Mouse (Mus musculus): Measurements from ENCODE around the gene Tcf7l2. TPM values are rescaled to one million over a fixed set of nuclear protein-coding genes. Genes with fewer than 3 reads are reported as not detected.
A peak's percentile ranks its signal among the peaks of the same experiment; 100 is the strongest.

Tcf7l2 gene
- polyA plus RNA-seq, 2 experiments, result 7.8 to 18.4 TPM

GRCm38 (mm10) chr19:55712678-55713077, 28.9 kb upstream of the Tcf7l2 start:
- no peaks in the 10 kb centered on the region; the same call in 1 of the 2 replicates for H3K27me3 ChIP-seq (ENCODE audit: control insufficient read depth, insufficient read depth, low read length)
- 0 out of 4 replicates have a peak, but pooled peaks cover 0 to 3% of the 10 kb centered on the region in 2 experiments for H3K4me1 ChIP-seq (replicated peaks; ENCODE audit: control insufficient read depth in 2 of 2, insufficient read depth in 2 of 2, low read length in 1 of 2)
- no peak for DNase-seq (ENCODE audit: low read depth in 3 of 3, low spot score in 3 of 3)
- no peaks in the 10 kb centered on the region for H3K9me3 ChIP-seq (ENCODE audit: control insufficient read depth, low read length)
- no peak overlapping the region for H3K4me3 ChIP-seq (ENCODE audit: insufficient read depth in 1 of 2, low read depth in 2 of 2, low read length in 2 of 2)
- ATAC-seq (ENCODE audit: insufficient read depth), result no peak
- H3K27ac ChIP-seq, result no peak overlapping the region
- no peaks in the 10 kb centered on the region for H3K36me3 ChIP-seq (replicated peaks; ENCODE audit: control insufficient read depth, insufficient read depth, low read depth)
- 72% methylated on average over 2 of the region's 2 CpGs for WGBS (ENCODE audit: insufficient replicate concordance)
- TF ChIP-seq CTCF (IDR thresholded peaks at IDR 0.05; ENCODE audit: low read depth) (no peak), EP300 (IDR thresholded peaks at IDR 0.05; ENCODE audit: low read depth) (no peak)
- no peak overlapping the region for H3K4me2 ChIP-seq (ENCODE audit: low read depth)
- H3K9ac ChIP-seq (replicated peaks), result no peak overlapping the region

- TF ChIP-seq CTCF (IDR thresholded peaks at IDR 0.05; ENCODE audit: low read depth), result no peak
- TF ChIP-seq EP300 (IDR thresholded peaks at IDR 0.05; ENCODE audit: low read depth), result no peak
These were observed 27.6 kb upstream of the Tcf7l2 start for GRCm38 (mm10) chr19:55714015-55714414.

GRCm38 (mm10) chr19:55714665-55715064, 27.0 kb upstream of the Tcf7l2 start:
- no peaks in the 10 kb centered on the region; the same call in 1 of the 2 replicates for H3K27me3 ChIP-seq (ENCODE audit: control insufficient read depth, insufficient read depth, low read length)
- no peaks in the 10 kb centered on the region for H3K9me3 ChIP-seq (ENCODE audit: control insufficient read depth, low read length)
- 0 out of 4 replicates have a peak, but pooled peaks cover 0 to 3% of the 10 kb centered on the region in 2 experiments for H3K4me1 ChIP-seq (replicated peaks; ENCODE audit: control insufficient read depth in 2 of 2, insufficient read depth in 2 of 2, low read length in 1 of 2)
- H3K36me3 ChIP-seq (replicated peaks; ENCODE audit: control insufficient read depth, insufficient read depth, low read depth), result no peaks in the 10 kb centered on the region
- TF ChIP-seq EP300 (IDR thresholded peaks at IDR 0.05; ENCODE audit: low read depth), result no peak
- TF ChIP-seq CTCF (IDR thresholded peaks at IDR 0.05; ENCODE audit: low read depth), result no peak
- no peak overlapping the region for H3K4me3 ChIP-seq (ENCODE audit: insufficient read depth in 1 of 2, low read depth in 2 of 2, low read length in 2 of 2)
- WGBS (ENCODE audit: insufficient replicate concordance), result 48% methylated on average over 3 of the region's 3 CpGs
- ATAC-seq (ENCODE audit: insufficient read depth) (no peak), DNase-seq (ENCODE audit: low read depth in 3 of 3, low spot score in 3 of 3) (no peak)
- no peak overlapping the region for H3K9ac ChIP-seq (replicated peaks)
- no peak overlapping the region for H3K4me2 ChIP-seq (ENCODE audit: low read depth)
- no peak overlapping the region for H3K27ac ChIP-seq

More at GRCm38 (mm10) chr19:55714015-55714414, 27.6 kb upstream of the Tcf7l2 start:
- no peaks in the 10 kb centered on the region; the same call in 1 of the 2 replicates for H3K27me3 ChIP-seq (ENCODE audit: control insufficient read depth, insufficient read depth, low read length)
- no peak for ATAC-seq (ENCODE audit: insufficient read depth)
- DNase-seq (ENCODE audit: low read depth in 3 of 3, low spot score in 3 of 3), result peak in 1 of 3 experiments; percentile 11
- H3K4me1 ChIP-seq (replicated peaks; ENCODE audit: control insufficient read depth in 2 of 2, insufficient read depth in 2 of 2, low read length in 1 of 2), result 0 out of 4 replicates have a peak, but pooled peaks cover 0 to 3% of the 10 kb centered on the region in 2 experiments
- WGBS (ENCODE audit: insufficient replicate concordance), result 22% methylated on average over 4 of the region's 4 CpGs
- no peaks in the 10 kb centered on the region for H3K9me3 ChIP-seq (ENCODE audit: control insufficient read depth, low read length)
- no peak overlapping the region for H3K27ac ChIP-seq
- no peak overlapping the region for H3K4me2 ChIP-seq (ENCODE audit: low read depth)
- no peaks in the 10 kb centered on the region for H3K36me3 ChIP-seq (replicated peaks; ENCODE audit: control insufficient read depth, insufficient read depth, low read depth)
- no peak overlapping the region for H3K9ac ChIP-seq (replicated peaks)
- H3K4me3 ChIP-seq (ENCODE audit: insufficient read depth in 1 of 2, low read depth in 2 of 2, low read length in 2 of 2), result no peak overlapping the region

- ATAC-seq (ENCODE audit: insufficient read depth) (no peak), DNase-seq (ENCODE audit: low read depth in 3 of 3, low spot score in 3 of 3) (no peak)
- Histone ChIP-seq H3K4me3 (ENCODE audit: insufficient read depth in 1 of 2, low read depth in 2 of 2, low read length in 2 of 2) (no peak overlapping the region), H3K4me2 (ENCODE audit: low read depth) (no peak overlapping the region), H3K27ac (no peak overlapping the region), H3K9me3 (ENCODE audit: control insufficient read depth, low read length) (no peaks in the 10 kb centered on the region), H3K27me3 (ENCODE audit: control insufficient read depth, insufficient read depth, low read length) (no peaks in the 10 kb centered on the region), H3K4me1 (replicated peaks; ENCODE audit: control insufficient read depth in 2 of 2, insufficient read depth in 2 of 2, low read length in 1 of 2) (0 out of 4 replicates have a peak, but pooled peaks cover 0 to 3% of the 10 kb centered on the region in 2 experiments), H3K36me3 (replicated peaks; ENCODE audit: control insufficient read depth, insufficient read depth, low read depth) (no peaks in the 10 kb centered on the region), H3K9ac (replicated peaks) (no peak overlapping the region)
- TF ChIP-seq EP300 (IDR thresholded peaks at IDR 0.05; ENCODE audit: low read depth) (no peak), CTCF (IDR thresholded peaks at IDR 0.05; ENCODE audit: low read depth) (no peak)
- 51% methylated on average over 6 of the region's 6 CpGs for WGBS (ENCODE audit: insufficient replicate concordance)
These were observed 22.5 kb upstream of the Tcf7l2 start for GRCm38 (mm10) chr19:55719083-55719482.

GRCm38 (mm10) chr19:55719524-55720408, 21.9 kb upstream of the Tcf7l2 start:
- no peak overlapping the region for H3K9ac ChIP-seq (replicated peaks)
- no peaks in the 10 kb centered on the region for H3K27me3 ChIP-seq (ENCODE audit: control insufficient read depth, insufficient read depth, low read length)
- H3K4me3 ChIP-seq (ENCODE audit: insufficient read depth in 1 of 2, low read depth in 2 of 2, low read length in 2 of 2), result no peak overlapping the region
- DNase-seq (ENCODE audit: low read depth in 3 of 3, low spot score in 3 of 3), result no peak
- H3K27ac ChIP-seq, result no peak overlapping the region
- no peaks in the 10 kb centered on the region for H3K4me1 ChIP-seq (replicated peaks; ENCODE audit: control insufficient read depth in 2 of 2, insufficient read depth in 2 of 2, low read length in 1 of 2)
- no peaks in the 10 kb centered on the region for H3K36me3 ChIP-seq (replicated peaks; ENCODE audit: control insufficient read depth, insufficient read depth, low read depth)
- TF ChIP-seq CTCF (IDR thresholded peaks at IDR 0.05; ENCODE audit: low read depth) (no peak), EP300 (IDR thresholded peaks at IDR 0.05; ENCODE audit: low read depth) (no peak)
- no peaks in the 10 kb centered on the region for H3K9me3 ChIP-seq (ENCODE audit: control insufficient read depth, low read length)
- H3K4me2 ChIP-seq (ENCODE audit: low read depth), result no peak overlapping the region
- ATAC-seq (ENCODE audit: insufficient read depth), result no peak
- 62% methylated on average over 20 of the region's 20 CpGs for WGBS (ENCODE audit: insufficient replicate concordance)

Measured in liver, embryonic 14.5 days (tissue).